Comparison of ENCODE assay signal across 9 mouse cellular contexts in the genomic region with DNA sequence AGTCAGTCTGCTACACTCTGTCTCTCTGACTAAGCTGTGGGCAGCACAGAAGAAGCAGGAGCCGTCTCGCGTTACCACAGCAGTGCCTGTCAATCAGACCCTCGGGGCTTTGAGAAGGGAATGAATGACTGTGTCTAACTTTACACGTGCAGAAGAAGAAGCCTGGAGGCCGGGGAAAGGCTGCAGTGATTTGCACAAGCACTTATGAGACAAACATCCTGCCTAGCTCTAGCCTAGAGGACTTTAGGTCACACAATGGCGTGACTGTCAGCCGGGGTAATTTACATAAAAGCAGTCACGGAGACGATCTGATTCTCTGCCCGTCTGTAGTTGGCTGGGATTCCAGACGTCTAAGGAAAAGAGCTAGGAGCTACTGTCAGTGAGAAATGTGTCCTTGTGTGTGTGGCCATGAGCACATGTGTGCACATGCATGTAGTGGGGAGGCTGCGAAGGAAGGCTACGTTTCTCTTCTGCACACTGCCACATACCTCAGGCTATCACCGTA.
DNase-seq lines count a peak whose midpoint lies in the region; ATAC-seq and TF ChIP-seq lines count a peak whose summit lies in the region.
"Had no signal": no experiment of that assay in that cellular context is flagged by ENCODE, and none has a peak within 500 bp of the region (broad histone marks: within the 10 kb centered on the region; RNA-seq: fewer than 3 reads in every experiment).

No protein-coding gene starts in this region.

- TF ChIP-seq POLR2A in lung, adult 2 months (IDR thresholded peaks at IDR 0.05; ENCODE audit: borderline replicate concordance, extremely low read depth, low read depth, low read length): no peak

- H3K4me3 ChIP-seq in lung, embryonic 15.5 days: no peak overlapping the region
- H3K4me3 ChIP-seq in lung, adult 2 months (replicated peaks; ENCODE audit: extremely low read depth, low read depth, low read length): no peak overlapping the region
- no peak overlapping the region for H3K4me3 ChIP-seq in limb, embryonic 15.5 days
- H3K4me3 ChIP-seq: liver, embryonic 13.5 days had no signal

- DNase-seq in lung, adult 2 months: no peak
- DNase-seq in gastrocnemius, adult 18-20 months (ENCODE audit: low spot score): peak; percentile 74
- DNase-seq in yolk sac, embryonic 10.5 days (ENCODE audit: low spot score): peak; percentile 36
- DNase-seq in cerebellum, adult 9-10 months: no peak
- no peak for DNase-seq in cerebellum, postnatal 36 days
- DNase-seq: liver, embryonic 13.5 days had no signal

- H3K4me1 ChIP-seq in lung, embryonic 15.5 days: peaks cover 34% of the 10 kb centered on the region
- H3K4me1 ChIP-seq in lung, adult 2 months (ENCODE audit: control insufficient read depth, insufficient read depth, low read length): no peaks in the 10 kb centered on the region; the same call in 1 of the 2 replicates
- H3K4me1 ChIP-seq in limb, embryonic 15.5 days: peaks cover 13% of the 10 kb centered on the region

- no peaks in the 10 kb centered on the region for H3K27me3 ChIP-seq in lung, embryonic 15.5 days
- no peaks in the 10 kb centered on the region for H3K27me3 ChIP-seq in limb, embryonic 15.5 days
- H3K27me3 ChIP-seq: liver, embryonic 13.5 days had no signal

- H3K4me2 ChIP-seq in lung, embryonic 15.5 days: peak overlapping the region; percentile 3; the same call in 1 of the 2 replicates
- no peak overlapping the region for H3K4me2 ChIP-seq in limb, embryonic 15.5 days
- H3K4me2 ChIP-seq: liver, embryonic 13.5 days had no signal

- no peaks in the 10 kb centered on the region for H3K9me3 ChIP-seq in lung, embryonic 15.5 days
- no peaks in the 10 kb centered on the region for H3K9me3 ChIP-seq in limb, embryonic 15.5 days
- H3K9me3 ChIP-seq: liver, embryonic 13.5 days had no signal

- TF ChIP-seq CTCF in lung, adult 2 months (IDR thresholded peaks at IDR 0.05; ENCODE audit: insufficient read depth, low read length): no peak

- no peaks in the 10 kb centered on the region for H3K36me3 ChIP-seq in lung, embryonic 15.5 days
- H3K36me3 ChIP-seq in limb, embryonic 15.5 days: no peaks in the 10 kb centered on the region
- H3K36me3 ChIP-seq: liver, embryonic 13.5 days had no signal

- ATAC-seq in lung, embryonic 15.5 days (ENCODE audit: borderline replicate concordance, extremely low read depth, low FRiP score, low TSS enrichment): peak; percentile 55
- ATAC-seq in limb, embryonic 15.5 days (ENCODE audit: insufficient number of reproducible peaks, low FRiP score, low TSS enrichment, low read depth): 0 out of 2 replicates have a peak, but pooled peaks have one; percentile 40
- ATAC-seq in megakaryocyte-erythroid progenitor cell, adult 5-6 weeks (replicated peaks; ENCODE audit: low FRiP score, low TSS enrichment, poor library complexity, severe bottlenecking): no peak

- WGBS in lung, embryonic 15.5 days: 18% methylated on average over 15 of the region's 15 CpGs
- WGBS in lung, adult 2 months: 40% methylated on average over 15 of the region's 15 CpGs
- 23% methylated on average over 15 of the region's 15 CpGs for WGBS in limb, embryonic 15.5 days

- H3K9ac ChIP-seq in lung, embryonic 15.5 days: no peak overlapping the region
- no peak overlapping the region for H3K9ac ChIP-seq in limb, embryonic 15.5 days
- H3K9ac ChIP-seq: liver, embryonic 13.5 days had no signal

- peak overlapping the region; percentile 19; the same call in 1 of the 2 replicates for H3K27ac ChIP-seq in lung, embryonic 15.5 days
- H3K27ac ChIP-seq in limb, embryonic 15.5 days: no peak overlapping the region; the same call in 1 of the 2 replicates
- H3K27ac ChIP-seq: liver, embryonic 13.5 days had no signal

Comparison
In these comparisons a context has a peak if more than half of its experiments do, and no peak if none do; other contexts are left out.
1. DNase-seq: peak in gastrocnemius, adult 18-20 months (single experiment) and yolk sac, embryonic 10.5 days (single experiment); none in lung, adult 2 months (single experiment), cerebellum, adult 9-10 months (single experiment) and cerebellum, postnatal 36 days (0 of 2).